Mouse (Mus musculus) megakaryocyte, embryonic 14.5 days (primary cell): ENCODE measurements around the gene Zim1.

ENCODE experiments used
- FLI1 ChIP-seq: IDR thresholded peaks from 2 replicates; pipeline ENCODE4 v1.6.1; 2012; ENCODE audit warnings: low read length, inconsistent platforms, mixed read lengths
- GATA1 ChIP-seq: IDR thresholded peaks from 3 replicates; pipeline ENCODE4 v1.6.1; 2012; ENCODE audit warnings: mixed read lengths, low read length, inconsistent platforms, borderline replicate concordance

- TF ChIP-seq GATA1 (no peak), FLI1 (no peak)
Observed at GRCm38 (mm10) chr7:6635831-6636230, 60.4 kb downstream of the Zim1 start.
